Mouse (Mus musculus) adrenal gland, adult 8-10 months (tissue): ENCODE results near the gene Grm2. TPM values are rescaled to one million over a fixed set of nuclear protein-coding genes. Genes with fewer than 3 reads are reported as not detected.
"Not testable (repeated sequence)": the region's sequence is repeated elsewhere in the genome, so short reads cannot be mapped to it uniquely, and the experiment has no call there.

Experiments used
- DNase-seq: peaks from one replicate; pipeline ENCODE4 v3.0.0; 2022
- total RNA-seq, 4 experiments: library from RNA; stranded (reverse); gene quantifications; 2 replicates each; pipeline ENCODE4 v1.2.4; 2022

The Grm2 gene
- total RNA-seq, 4 experiments from 2014 or later: not detected

DNA sequence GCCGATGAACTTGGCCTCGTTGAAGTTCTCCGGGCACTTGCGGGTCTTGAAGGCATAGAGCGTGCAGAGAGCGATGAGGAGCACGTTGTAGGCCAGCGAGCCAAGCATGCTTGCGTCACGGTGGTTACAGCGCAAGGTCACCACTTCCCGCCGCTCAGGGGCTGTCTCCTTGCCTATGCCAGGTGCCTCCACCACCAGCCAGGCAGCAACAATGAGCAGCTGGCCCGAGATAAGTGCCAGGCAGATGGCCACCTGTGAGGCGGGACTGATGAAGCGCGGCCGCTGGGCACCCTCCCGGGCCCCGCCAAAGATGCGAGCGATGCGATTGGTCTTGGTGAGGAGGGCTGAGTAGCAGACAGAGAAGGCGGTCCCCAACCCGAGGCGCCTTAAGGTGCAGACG, 8.7 kb downstream of the Grm2 start:
- DNase-seq: no peak

- DNase-seq: no peak
Observed at GRCm38 (mm10) chr9:106645684-106646271, 10.1 kb downstream of the Grm2 start.

DNA sequence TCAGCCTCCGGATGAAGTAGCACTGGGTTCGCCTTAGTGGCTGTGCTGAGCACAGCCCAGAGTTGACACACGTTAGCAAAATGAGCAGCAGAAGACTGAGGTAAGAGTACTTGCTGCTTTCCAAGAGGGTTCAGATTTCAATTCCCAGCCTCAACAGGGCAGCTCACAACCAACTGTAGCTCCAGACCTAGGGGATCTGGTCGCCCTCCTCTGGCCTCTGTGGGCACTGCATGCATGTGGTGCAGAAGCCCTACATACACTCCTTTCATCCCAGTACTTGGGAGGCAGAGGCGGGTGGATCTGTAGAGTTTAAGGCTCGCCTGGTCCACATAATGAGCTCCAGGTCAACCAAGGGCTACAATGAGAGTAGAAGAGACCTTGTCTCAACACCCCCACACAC, 12.1 kb downstream of the Grm2 start:
- no peak for DNase-seq

DNA sequence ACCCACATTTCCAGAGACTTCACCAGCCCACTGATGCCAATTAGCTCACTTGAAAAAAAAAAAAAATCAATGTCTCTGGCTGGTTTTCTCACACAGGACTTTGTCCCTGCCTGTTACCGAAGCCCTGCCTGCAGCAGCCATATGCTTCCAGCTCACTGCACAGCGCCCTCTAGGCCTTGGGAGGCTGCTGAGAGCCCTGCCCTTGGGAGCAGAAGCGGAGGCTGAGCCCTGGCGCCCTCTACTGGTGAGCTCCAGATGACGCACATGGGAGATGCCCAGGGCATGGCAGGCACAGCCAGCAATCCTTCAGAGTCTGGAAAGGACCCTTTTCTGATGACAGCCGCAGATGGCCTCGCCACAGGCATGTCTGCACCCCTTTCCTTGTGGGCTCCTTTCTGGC, 12.8 kb downstream of the Grm2 start:
- DNase-seq: peak; percentile 69

DNA sequence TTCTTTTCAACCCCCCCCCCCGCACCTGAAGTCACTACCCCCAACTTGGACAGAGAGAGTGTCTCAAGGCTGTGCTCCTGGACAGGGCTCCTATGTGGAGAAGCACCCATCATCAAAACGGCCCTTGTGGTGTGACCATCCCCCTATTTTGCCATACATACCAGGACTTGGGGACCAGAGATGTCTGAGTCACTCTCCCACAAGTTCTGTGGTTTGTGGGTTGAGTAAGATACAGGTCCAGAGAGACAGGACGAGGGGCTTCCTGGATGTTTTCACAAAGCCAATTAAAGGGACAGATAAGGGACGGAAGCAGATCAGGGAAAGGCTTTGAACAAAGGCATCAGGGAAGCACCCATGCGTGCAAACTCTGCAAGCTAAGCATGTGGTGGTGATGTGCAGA, 14.5 kb downstream of the Grm2 start:
- no peak for DNase-seq

DNA sequence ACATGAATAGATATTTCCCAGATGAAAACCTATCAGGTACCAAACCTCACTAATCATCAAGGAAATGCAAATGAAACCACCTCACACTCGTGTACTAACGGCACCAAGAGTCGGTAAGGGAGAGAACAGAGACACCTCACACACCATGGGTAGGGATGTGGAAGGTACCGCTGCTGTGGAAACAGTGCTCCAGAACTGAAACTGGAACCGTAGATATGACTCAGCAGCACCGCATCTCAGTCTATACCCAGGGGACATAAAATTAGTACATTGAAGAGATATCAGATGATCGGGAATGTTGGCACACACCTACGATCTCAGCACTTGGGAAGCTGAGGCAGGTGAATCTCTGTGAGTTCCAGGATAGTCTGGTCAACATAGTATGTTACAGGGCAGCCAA, 17.7 kb downstream of the Grm2 start:
- DNase-seq: no peak

GRCm38 (mm10) chr9:106632185-106632584, 23.7 kb downstream of the Grm2 start:
- no peak for DNase-seq

- not testable (repeated sequence) for DNase-seq
Observed at GRCm38 (mm10) chr9:106627796-106628195, 28.1 kb downstream of the Grm2 start.

GRCm38 (mm10) chr9:106626282-106626681, 29.6 kb downstream of the Grm2 start, which contains the start of gene Iqcf6:
Gene Iqcf6 (plus strand): TSS chr9:106626582.
- no peak for DNase-seq

GRCm38 (mm10) chr9:106617496-106617895, 38.4 kb downstream of the Grm2 start:
- DNase-seq: no peak

DNA sequence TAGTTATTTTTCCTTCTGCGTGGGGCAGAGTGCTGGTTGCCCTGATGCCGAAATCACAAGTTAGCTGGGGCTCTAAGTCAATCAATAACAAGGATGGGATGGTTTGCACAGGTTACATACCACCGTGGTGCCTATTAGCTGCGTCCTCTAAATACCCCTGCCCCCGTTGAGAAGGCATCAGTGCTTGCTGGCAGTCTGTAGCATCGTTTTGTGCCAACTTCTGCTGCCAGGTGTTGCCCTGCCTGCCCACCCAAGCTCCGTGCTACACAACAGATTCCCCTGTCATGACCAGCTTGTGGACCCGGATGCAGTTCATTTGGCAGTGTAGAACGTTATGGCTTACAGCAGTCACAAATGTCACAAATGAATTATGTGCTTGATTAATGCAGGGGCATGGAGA, 39.6 kb downstream of the Grm2 start:
- DNase-seq: no peak

- DNase-seq: no peak
Observed at GRCm38 (mm10) chr9:106614616-106615015, 41.3 kb downstream of the Grm2 start.

DNA sequence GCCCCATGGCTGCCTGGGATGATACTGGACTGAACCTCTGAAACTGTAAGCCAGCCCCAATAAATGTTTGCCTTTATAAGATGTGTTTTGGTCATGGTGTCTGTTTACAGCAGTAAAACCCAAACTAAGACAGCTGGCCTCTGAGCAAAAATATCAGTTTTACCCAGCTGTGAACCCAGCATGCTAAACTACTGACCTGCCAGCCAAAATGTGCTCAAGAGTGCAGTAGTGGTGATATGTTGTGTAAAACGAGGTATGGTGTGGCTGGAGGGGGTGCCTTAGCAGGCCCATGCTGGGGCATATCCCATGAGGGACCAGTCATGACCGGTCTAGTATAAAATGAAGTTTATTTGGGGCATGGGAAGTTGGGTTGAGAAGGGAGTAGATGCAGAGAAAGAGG, 41.9 kb downstream of the Grm2 start:
- no peak for DNase-seq

- DNase-seq: no peak
Observed at GRCm38 (mm10) chr9:106610727-106611126, 45.2 kb downstream of the Grm2 start.

DNA sequence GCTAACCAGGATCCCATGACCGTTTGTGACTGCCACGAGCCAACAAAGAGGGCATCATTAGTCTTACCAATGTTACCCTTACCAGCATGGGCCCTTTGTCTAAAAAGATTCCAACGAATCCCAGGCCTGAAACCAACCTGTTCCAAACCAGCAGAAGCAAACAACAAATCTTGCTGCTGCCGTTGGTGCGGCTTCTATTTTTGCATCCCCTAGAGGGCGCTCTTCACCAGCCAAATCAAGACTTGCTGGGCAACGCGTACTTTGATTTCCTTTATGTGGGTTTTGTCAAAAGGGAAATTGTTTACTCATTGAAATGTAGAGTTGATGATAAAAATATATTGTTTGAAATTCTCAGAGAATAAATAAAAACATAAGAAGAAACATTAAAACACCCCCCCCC, 55.3 kb downstream of the Grm2 start:
- DNase-seq: peak; percentile 8

- peak; percentile 7 for DNase-seq
Observed at GRCm38 (mm10) chr9:106598466-106598865, 57.4 kb downstream of the Grm2 start.

GRCm38 (mm10) chr9:106595836-106596235, 60.0 kb downstream of the Grm2 start:
- DNase-seq: no peak

DNA sequence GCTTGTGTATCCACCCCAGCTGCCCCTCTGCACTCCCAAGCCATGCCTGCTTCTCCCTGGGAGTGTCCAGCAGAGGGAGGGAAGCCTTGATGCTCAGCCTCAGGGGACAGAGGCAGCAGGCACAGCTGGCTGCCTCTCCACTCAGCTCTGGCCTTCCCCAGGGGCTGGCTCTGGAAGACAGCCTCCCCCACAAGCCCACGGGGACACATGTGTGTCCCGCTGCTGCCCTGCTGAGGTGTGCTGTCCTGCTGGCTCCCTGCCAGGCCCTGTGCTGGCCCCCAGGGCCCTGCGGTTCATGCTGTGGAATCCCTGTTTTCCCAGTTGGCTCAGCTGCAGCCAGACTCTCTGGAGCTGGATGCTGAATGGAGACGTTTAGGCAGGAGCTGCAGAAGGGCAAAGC, 60.5 kb downstream of the Grm2 start:
- not testable (repeated sequence) for DNase-seq

Other genes starting within 250 kb of the Grm2 start
- gene Rpl29, start 226.6 kb downstream of the Grm2 start, total RNA-seq: 100 to 1,000 TPM; 369 to 422 (median 377) TPM
- gene Acy1, start 217.8 kb downstream of the Grm2 start, total RNA-seq: 10 to 100 TPM; 15.4 to 21.4 (median 18.2) TPM
- gene Abhd14b, start 208.6 kb downstream of the Grm2 start, total RNA-seq: 10 to 100 TPM; 46.4 to 65.7 (median 49.1) TPM
- gene Abhd14a, start 208.4 kb downstream of the Grm2 start, total RNA-seq: 10 to 100 TPM; 24.8 to 32.3 (median 26.4) TPM
- gene Pcbp4, start 202.8 kb downstream of the Grm2 start, total RNA-seq: 10 to 100 TPM; 20.4 to 47.9 (median 34.8) TPM
- gene Gpr62, start 190.1 kb downstream of the Grm2 start, total RNA-seq: under 1 TPM; 0.28 to 0.62 (median 0.46) TPM
- 10 to 100 TPM; 34.2 to 53.4 (median 35.9) TPM for gene Rrp9, start 180.1 kb downstream of the Grm2 start, total RNA-seq
- 10 to 100 TPM; 40.6 to 86.0 (median 52.7) TPM for gene Parp3, start 179.1 kb downstream of the Grm2 start, total RNA-seq
- gene Iqcf1, start 156.1 kb downstream of the Grm2 start, total RNA-seq: not detected
- not detected for gene Iqcf5, start 141.5 kb downstream of the Grm2 start, total RNA-seq
- gene Iqcf3, start 94.5 kb downstream of the Grm2 start, total RNA-seq: not detected
- not detected for gene Iqcf4, start 85.1 kb downstream of the Grm2 start, total RNA-seq
- not detected for gene Iqcf6, start 29.5 kb downstream of the Grm2 start, total RNA-seq
- gene Tex264, start 29.8 kb upstream of the Grm2 start, total RNA-seq: 100 to 1,000 TPM; 123 to 161 (median 141) TPM
- 10 to 100 TPM; 19.8 to 25.7 (median 22.2) TPM for gene Rad54l2, start 133.1 kb upstream of the Grm2 start, total RNA-seq
- gene Dcaf1, start 165.8 kb upstream of the Grm2 start, total RNA-seq: 10 to 100 TPM; 32.4 to 50.2 (median 37.7) TPM
- gene Rbm15b, start 231.3 kb upstream of the Grm2 start, total RNA-seq: 10 to 100 TPM; 20.7 to 28.9 (median 26.6) TPM
- 100 to 1,000 TPM; 306 to 450 (median 316) TPM for gene Manf, start 235.9 kb upstream of the Grm2 start, total RNA-seq